Mouse (Mus musculus) liver, postnatal 0 days (tissue): ENCODE measurements around the gene Panx3.

Source experiments
- CTCF ChIP-seq: sonication (generic); IDR thresholded peaks from 2 replicates; pipeline ENCODE4 v1.5.1; 2016; ENCODE audit warnings: antibody characterized with exemption, low read depth
- EP300 ChIP-seq: IDR thresholded peaks from 2 replicates; pipeline ENCODE4 v1.6.1; 2016; ENCODE audit warnings: antibody characterized with exemption, low read depth, mild to moderate bottlenecking

- TF ChIP-seq CTCF (no peak), EP300 (no peak)
These were observed 53.8 kb downstream of the Panx3 start for GRCm38 (mm10) chr9:37615220-37615619.
